Mouse (Mus musculus): ENCODE results near the gene Abi3bp.

GRCm38 (mm10) chr16:56710071-56710470, 232.4 kb downstream of the Abi3bp start:
- TF ChIP-seq HCFC1 (IDR thresholded peaks at IDR 0.05; ENCODE audit: borderline replicate concordance, insufficient read depth, low read length) = no peak
- TF ChIP-seq CHD2 (IDR thresholded peaks at IDR 0.05; ENCODE audit: low read depth, low read length) = no peak
- no peak for TF ChIP-seq MAFK (IDR thresholded peaks at IDR 0.05; ENCODE audit: insufficient read depth, low read depth, low read length)
- no peak for TF ChIP-seq ZNF384 (IDR thresholded peaks at IDR 0.05; ENCODE audit: low read depth, low read length)
